Mouse (Mus musculus): ENCODE measurements around the gene St6galnac4. TPM values are rescaled to one million over a fixed set of nuclear protein-coding genes. Genes with fewer than 3 reads are reported as not detected.

St6galnac4 gene
- polyA plus RNA-seq, 1 experiment = 9.6 TPM

- H3K27ac ChIP-seq (ENCODE audit: insufficient read depth, low read depth, low read length) = no peak overlapping the region
Observed at GRCm38 (mm10) chr2:32628044-32628550, 41.2 kb downstream of the St6galnac4 start.

DNA sequence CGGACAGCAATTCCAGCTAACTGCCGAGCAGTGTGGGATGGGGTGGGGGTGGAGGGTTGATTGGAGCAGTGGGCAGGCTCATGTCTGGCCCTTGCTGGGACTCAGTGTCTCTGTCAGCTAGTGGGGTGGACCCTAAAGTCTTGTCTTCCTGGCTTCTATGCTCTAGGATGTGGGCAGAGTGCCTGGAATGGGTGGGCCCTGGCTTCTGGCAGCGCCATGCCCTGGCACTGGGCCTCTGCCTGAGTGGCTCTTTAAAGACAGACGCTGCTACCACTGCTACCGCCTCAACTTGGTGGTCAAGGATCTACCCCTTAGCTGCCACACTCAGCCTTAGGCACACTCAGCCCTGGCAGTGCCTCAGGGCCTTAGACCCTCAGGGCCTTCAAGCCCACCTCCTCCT lies 41.8 kb downstream of the St6galnac4 start:
- 33% methylated on average over 5 of the region's 5 CpGs for WGBS
- Histone ChIP-seq H3K27me3 (ENCODE audit: control insufficient read depth, insufficient read depth, low read length) (no peaks in the 10 kb centered on the region), H3K4me3 (ENCODE audit: low read depth, low read length) (no peak overlapping the region), H3K36me3 (ENCODE audit: control insufficient read depth, insufficient read depth, low read length) (no peaks in the 10 kb centered on the region), H3K4me1 (ENCODE audit: control insufficient read depth, insufficient read depth, insufficient read length, low read length) (peaks cover 5% of the 10 kb centered on the region), H3K27ac (ENCODE audit: insufficient read depth, low read depth, low read length) (no peak overlapping the region)
- TF ChIP-seq CTCF (IDR thresholded peaks at IDR 0.05; ENCODE audit: extremely low read depth, insufficient read length, insufficient replicate concordance, low read depth, low read length) (no peak), POLR2A (IDR thresholded peaks at IDR 0.05; ENCODE audit: low read depth, low read length) (no peak)

More at GRCm38 (mm10) chr2:32628044-32628550, 41.2 kb downstream of the St6galnac4 start:
- TF ChIP-seq CTCF (IDR thresholded peaks at IDR 0.05; ENCODE audit: extremely low read depth, insufficient read length, insufficient replicate concordance, low read depth, low read length) (no peak), POLR2A (IDR thresholded peaks at IDR 0.05; ENCODE audit: low read depth, low read length) (peak; percentile 18; the same call in 1 of the 2 replicates)
- 40% methylated on average over 4 of the region's 4 CpGs for WGBS
- H3K4me3 ChIP-seq (ENCODE audit: low read depth, low read length) = no peak overlapping the region
- no peaks in the 10 kb centered on the region for H3K36me3 ChIP-seq (ENCODE audit: control insufficient read depth, insufficient read depth, low read length)
- peaks cover 4% of the 10 kb centered on the region; the same call in 1 of the 2 replicates for H3K4me1 ChIP-seq (ENCODE audit: control insufficient read depth, insufficient read depth, insufficient read length, low read length)
- no peaks in the 10 kb centered on the region for H3K27me3 ChIP-seq (ENCODE audit: control insufficient read depth, insufficient read depth, low read length)

- WGBS = 79% methylated on average over 9 of the region's 9 CpGs
- Histone ChIP-seq H3K36me3 (ENCODE audit: control insufficient read depth, insufficient read depth, low read length) (no peaks in the 10 kb centered on the region), H3K27ac (ENCODE audit: insufficient read depth, low read depth, low read length) (no peak overlapping the region), H3K4me1 (ENCODE audit: control insufficient read depth, insufficient read depth, insufficient read length, low read length) (peaks cover 7% of the 10 kb centered on the region), H3K4me3 (ENCODE audit: low read depth, low read length) (no peak overlapping the region), H3K27me3 (ENCODE audit: control insufficient read depth, insufficient read depth, low read length) (no peaks in the 10 kb centered on the region)
- TF ChIP-seq POLR2A (IDR thresholded peaks at IDR 0.05; ENCODE audit: low read depth, low read length) (no peak), CTCF (IDR thresholded peaks at IDR 0.05; ENCODE audit: extremely low read depth, insufficient read length, insufficient replicate concordance, low read depth, low read length) (no peak)
Observed at GRCm38 (mm10) chr2:32629276-32629976, 42.5 kb downstream of the St6galnac4 start.

GRCm38 (mm10) chr2:32630036-32630435 lies 43.1 kb downstream of the St6galnac4 start:
- Histone ChIP-seq H3K27ac (ENCODE audit: insufficient read depth, low read depth, low read length) (no peak overlapping the region), H3K4me3 (ENCODE audit: low read depth, low read length) (no peak overlapping the region), H3K27me3 (ENCODE audit: control insufficient read depth, insufficient read depth, low read length) (no peaks in the 10 kb centered on the region), H3K4me1 (ENCODE audit: control insufficient read depth, insufficient read depth, insufficient read length, low read length) (peaks cover 7% of the 10 kb centered on the region), H3K36me3 (ENCODE audit: control insufficient read depth, insufficient read depth, low read length) (no peaks in the 10 kb centered on the region)
- 91% methylated on average over 9 of the region's 9 CpGs for WGBS
- TF ChIP-seq CTCF (IDR thresholded peaks at IDR 0.05; ENCODE audit: extremely low read depth, insufficient read length, insufficient replicate concordance, low read depth, low read length) (no peak), POLR2A (IDR thresholded peaks at IDR 0.05; ENCODE audit: low read depth, low read length) (no peak)

DNA sequence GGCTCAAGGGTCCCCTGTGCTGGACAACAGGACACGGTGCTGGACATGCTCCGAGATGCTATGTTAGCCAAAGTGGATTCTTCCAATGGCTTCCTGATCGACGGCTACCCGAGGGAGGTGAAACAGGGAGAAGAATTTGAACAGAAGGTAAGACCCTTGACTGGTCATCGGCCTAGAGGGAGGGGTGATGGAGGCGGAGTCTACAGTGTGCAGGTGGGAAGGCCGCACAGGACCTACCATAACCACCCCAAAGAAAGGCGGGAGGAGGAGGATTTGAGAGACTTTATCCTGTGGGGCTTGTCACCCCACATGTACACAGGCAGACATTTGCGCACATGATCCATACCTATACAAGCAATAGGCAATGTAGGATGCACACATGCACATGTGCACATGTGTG lies 44.2 kb downstream of the St6galnac4 start:
- Histone ChIP-seq H3K4me3 (ENCODE audit: low read depth, low read length) (no peak overlapping the region), H3K27me3 (ENCODE audit: control insufficient read depth, insufficient read depth, low read length) (no peaks in the 10 kb centered on the region), H3K27ac (ENCODE audit: insufficient read depth, low read depth, low read length) (no peak overlapping the region), H3K4me1 (ENCODE audit: control insufficient read depth, insufficient read depth, insufficient read length, low read length) (peaks cover 3% of the 10 kb centered on the region), H3K36me3 (ENCODE audit: control insufficient read depth, insufficient read depth, low read length) (no peaks in the 10 kb centered on the region)
- 83% methylated on average over 10 of the region's 10 CpGs for WGBS
- TF ChIP-seq POLR2A (IDR thresholded peaks at IDR 0.05; ENCODE audit: low read depth, low read length) = no peak
- TF ChIP-seq CTCF (IDR thresholded peaks at IDR 0.05; ENCODE audit: extremely low read depth, insufficient read length, insufficient replicate concordance, low read depth, low read length) = no peak

DNA sequence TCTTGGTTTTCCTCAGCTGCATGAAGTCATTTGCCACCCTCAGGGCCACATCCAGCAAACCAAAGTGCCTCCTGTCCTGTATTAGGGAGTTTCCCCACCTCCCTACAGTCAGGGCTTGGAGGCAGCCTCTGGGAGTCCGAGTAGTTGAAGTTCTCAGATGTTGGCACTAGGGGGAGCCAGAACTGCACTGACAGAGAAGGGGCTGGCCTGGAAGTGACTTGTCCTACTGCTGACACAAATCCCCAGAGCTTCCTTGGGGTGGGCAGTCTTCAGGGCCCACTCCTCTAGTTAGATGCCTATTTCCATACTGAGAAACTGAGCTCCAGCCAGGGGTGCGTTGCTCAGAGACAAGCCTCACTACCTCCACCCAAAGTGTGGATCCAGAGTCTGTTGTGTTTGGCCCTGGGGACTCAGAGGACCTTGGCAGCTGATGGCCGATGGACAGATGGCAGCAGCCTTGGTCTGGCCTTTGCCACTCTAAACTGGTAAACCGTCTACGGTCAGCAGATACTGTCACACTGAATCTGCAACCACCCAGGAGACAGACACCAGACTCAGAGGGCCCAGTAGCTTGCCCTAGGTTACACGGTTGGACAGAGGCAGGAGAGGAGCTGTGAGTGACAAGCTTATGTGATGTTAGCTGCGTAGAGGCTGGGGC lies 45.0 kb downstream of the St6galnac4 start:
- H3K27ac ChIP-seq (ENCODE audit: insufficient read depth, low read depth, low read length) = no peak overlapping the region
- WGBS = 53% methylated on average over 7 of the region's 7 CpGs

DNA sequence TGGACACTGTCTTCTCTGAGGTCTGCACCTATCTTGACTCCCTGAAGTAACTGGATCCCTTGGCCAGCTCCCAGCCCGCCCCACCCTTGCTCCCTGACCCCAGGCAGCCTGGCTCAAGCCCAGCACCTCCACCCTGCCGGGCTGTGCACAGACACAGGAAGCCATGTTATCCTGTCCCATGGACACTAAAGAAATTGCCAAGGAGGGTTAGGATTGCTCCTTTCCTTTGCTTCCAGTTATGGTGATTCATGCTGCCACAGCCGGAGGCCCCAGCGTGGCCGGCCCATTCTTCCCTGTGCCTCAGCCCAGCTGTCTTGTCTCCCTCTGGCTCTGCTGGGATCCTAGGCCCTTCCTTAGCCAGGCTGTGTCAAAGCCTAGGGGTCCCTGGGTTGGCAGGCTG lies 46.8 kb downstream of the St6galnac4 start:
- Histone ChIP-seq H3K36me3 (ENCODE audit: control insufficient read depth, insufficient read depth, low read length) (no peaks in the 10 kb centered on the region), H3K27me3 (ENCODE audit: control insufficient read depth, insufficient read depth, low read length) (no peaks in the 10 kb centered on the region), H3K4me1 (ENCODE audit: control insufficient read depth, insufficient read depth, insufficient read length, low read length) (peaks cover 6% of the 10 kb centered on the region), H3K27ac (ENCODE audit: insufficient read depth, low read depth, low read length) (no peak overlapping the region), H3K4me3 (ENCODE audit: low read depth, low read length) (no peak overlapping the region)
- 70% methylated on average over 5 of the region's 5 CpGs for WGBS
- TF ChIP-seq POLR2A (IDR thresholded peaks at IDR 0.05; ENCODE audit: low read depth, low read length) (no peak), CTCF (IDR thresholded peaks at IDR 0.05; ENCODE audit: extremely low read depth, insufficient read length, insufficient replicate concordance, low read depth, low read length) (no peak)

More for the DNA sequence above, 45.0 kb downstream of the St6galnac4 start:
- H3K4me3 ChIP-seq (ENCODE audit: low read depth, low read length) = no peak overlapping the region
- no peaks in the 10 kb centered on the region for H3K27me3 ChIP-seq (ENCODE audit: control insufficient read depth, insufficient read depth, low read length)
- H3K4me1 ChIP-seq (ENCODE audit: control insufficient read depth, insufficient read depth, insufficient read length, low read length) = peaks cover 3% of the 10 kb centered on the region; the same call in 1 of the 2 replicates
- no peaks in the 10 kb centered on the region for H3K36me3 ChIP-seq (ENCODE audit: control insufficient read depth, insufficient read depth, low read length)
- TF ChIP-seq POLR2A (IDR thresholded peaks at IDR 0.05; ENCODE audit: low read depth, low read length) (no peak), CTCF (IDR thresholded peaks at IDR 0.05; ENCODE audit: extremely low read depth, insufficient read length, insufficient replicate concordance, low read depth, low read length) (peak; percentile 89)
